Mouse (Mus musculus) inflammation-experienced regulatory T-cells (primary cell): ENCODE measurements around the gene Tmem45b. TPM values are rescaled to one million over a fixed set of nuclear protein-coding genes. Genes with fewer than 3 reads are reported as not detected.

Experiments used
- polyA plus RNA-seq, 2 experiments: library from polyadenylated mRNA; unstranded; fragments of 100-300 nt; shearing (Covaris generic); gene quantifications; one replicate each; pipeline ENCODE4 v1.2.1; 2017

The Tmem45b gene
- under 1 TPM in 1 of 2 experiments, not detected in 1; 0.23 TPM for polyA plus RNA-seq

GRCm38 (mm10) chr9:31463692-31464474 is at the start of gene Tmem45b:
TSS of gene Tmem45b (minus strand) at chr9:31464462.

DNA sequence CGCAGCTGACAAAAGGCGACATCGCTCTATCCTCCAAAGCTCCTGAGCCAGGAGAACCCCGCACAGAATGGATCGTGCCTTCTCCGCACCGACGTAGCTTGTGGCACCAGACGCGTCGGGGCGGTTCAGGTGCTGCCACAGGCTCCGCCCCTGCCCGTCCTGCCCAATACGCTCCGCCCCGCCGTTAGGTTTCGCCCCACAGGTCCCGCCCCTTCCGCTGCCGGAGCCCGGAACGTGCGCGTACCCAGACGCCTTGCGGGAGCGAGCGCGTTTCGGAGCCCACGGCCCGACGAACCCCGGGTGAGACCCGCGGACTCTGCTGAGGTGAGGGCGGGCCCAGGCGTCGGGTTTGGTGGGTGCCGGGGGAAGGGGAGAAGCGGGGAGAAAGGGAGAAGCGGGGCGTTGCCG is 78.3 kb downstream of the Tmem45b start, which contains the start of gene Nfrkb:
Gene Nfrkb (plus strand): TSS at position 246 of the 408 bp plus-strand sequence.

Other genes starting within 250 kb of the Tmem45b start
- 1 to 10 TPM; 9.0 TPM for gene Prdm10, start 183.9 kb downstream of the Tmem45b start, polyA plus RNA-seq
- 10 to 100 TPM; 38.8 to 41.0 TPM for gene Nfrkb, start 78.3 kb downstream of the Tmem45b start, polyA plus RNA-seq